Mouse (Mus musculus) retina, postnatal 7 days (tissue): ENCODE measurements at regions not wholly inside any gene's neighbourhood (a gene's known extent, or its start where the extent isn't known, plus 50 kb on each side); places are given as distances from the start of the nearest gene placed in this dataset.

Experiments used
- DNase-seq: peaks from one replicate; pipeline ENCODE4 v3.0.0-alpha.2; 2012; ENCODE audit warnings: low read depth, low spot score

- DNase-seq: no peak
Observed at GRCm38 (mm10) chr4:125208136-125208915, 80.7 kb upstream of the Zc3h12a start.

GRCm38 (mm10) chr4:125203521-125203920 is 75.9 kb upstream of the Zc3h12a start:
- DNase-seq: no peak

GRCm38 (mm10) chr4:125201638-125202325 is 74.1 kb upstream of the Zc3h12a start:
- DNase-seq: no peak

GRCm38 (mm10) chr4:125200762-125201161 is 73.1 kb upstream of the Zc3h12a start:
- DNase-seq: no peak

- DNase-seq: peak; percentile 42
Observed at GRCm38 (mm10) chr4:125199281-125199680, 71.6 kb upstream of the Zc3h12a start.

- DNase-seq: no peak
Observed at GRCm38 (mm10) chr4:125195901-125196435, 68.3 kb upstream of the Zc3h12a start.

GRCm38 (mm10) chr4:125194722-125195380 is 67.2 kb upstream of the Zc3h12a start:
- DNase-seq: no peak

GRCm38 (mm10) chr4:125194298-125194697 is 66.7 kb upstream of the Zc3h12a start:
- DNase-seq: no peak

- no peak for DNase-seq
Observed at GRCm38 (mm10) chr4:125191680-125192079, 64.0 kb upstream of the Zc3h12a start.

- DNase-seq: peak; percentile 21
Observed at GRCm38 (mm10) chr4:125191010-125191409, 63.4 kb upstream of the Zc3h12a start.

GRCm38 (mm10) chr4:125189971-125190370 is 62.3 kb upstream of the Zc3h12a start:
- no peak for DNase-seq

- DNase-seq: no peak
Observed at GRCm38 (mm10) chr4:125186246-125186645, 58.6 kb upstream of the Zc3h12a start.

- DNase-seq: no peak
Observed at GRCm38 (mm10) chr4:125185076-125185475, 57.4 kb upstream of the Zc3h12a start.

- DNase-seq: no peak
Observed at GRCm38 (mm10) chr4:125180947-125181346, 53.3 kb upstream of the Zc3h12a start.

- no peak for DNase-seq
Observed at GRCm38 (mm10) chr4:125178552-125178951, 50.9 kb upstream of the Zc3h12a start.

GRCm38 (mm10) chr4:125177666-125178065 is 50.0 kb upstream of the Zc3h12a start:
- no peak for DNase-seq
